Mouse (Mus musculus): ENCODE measurements around the gene Gm3776. TPM values are rescaled to one million over a fixed set of nuclear protein-coding genes. Genes with fewer than 3 reads are reported as not detected.
"Not testable (repeated sequence)": the region's sequence is repeated elsewhere in the genome, so short reads cannot be mapped to it uniquely, and the experiment has no call there.

The Gm3776 gene
- not detected for total RNA-seq (2021)

GRCm38 (mm10) chr9:78256914-78257313 is at the start of gene Gm3776:
Gene Gm3776, plus strand, starts transcription at chr9:78257129.
- DNase-seq; intact Hi-C loops (cut with DNase I): not testable (repeated sequence)

GRCm38 (mm10) chr9:78208956-78209355 is 48.0 kb upstream of the Gm3776 start:
- intact Hi-C loops (cut with DNase I), result no loop called here
- no peak for DNase-seq

GRCm38 (mm10) chr9:78210079-78210478 is 46.9 kb upstream of the Gm3776 start:
- intact Hi-C loops (cut with DNase I), result no loop called here
- no peak for DNase-seq

- DNase-seq, result no peak
- intact Hi-C loops (cut with DNase I), result no loop called here
Observed at GRCm38 (mm10) chr9:78210821-78211220, 46.1 kb upstream of the Gm3776 start.

- no peak for DNase-seq
- intact Hi-C loops (cut with DNase I), result no loop called here
Observed at GRCm38 (mm10) chr9:78211521-78211920, 45.4 kb upstream of the Gm3776 start.

- peak; percentile 52 to 60 for DNase-seq
- intact Hi-C loops (cut with DNase I), result no loop called here
Observed at GRCm38 (mm10) chr9:78212341-78213049, 44.4 kb upstream of the Gm3776 start.

GRCm38 (mm10) chr9:78217074-78217473 is 39.9 kb upstream of the Gm3776 start:
- DNase-seq, result no peak
- intact Hi-C loops (cut with DNase I), result no loop called here

GRCm38 (mm10) chr9:78222616-78223015 is 34.3 kb upstream of the Gm3776 start:
- intact Hi-C loops (cut with DNase I), result no loop called here
- DNase-seq, result no peak

GRCm38 (mm10) chr9:78223221-78223902 is 33.6 kb upstream of the Gm3776 start:
- no peak for DNase-seq
- intact Hi-C loops (cut with DNase I), result no loop called here

GRCm38 (mm10) chr9:78224418-78224817 is 32.5 kb upstream of the Gm3776 start:
- intact Hi-C loops (cut with DNase I), result no loop called here
- no peak for DNase-seq

GRCm38 (mm10) chr9:78225304-78225703 is 31.6 kb upstream of the Gm3776 start:
- intact Hi-C loops (cut with DNase I), result no loop called here
- no peak for DNase-seq

GRCm38 (mm10) chr9:78228122-78228521 is 28.8 kb upstream of the Gm3776 start:
- intact Hi-C loops (cut with DNase I), result no loop called here
- no peak for DNase-seq

GRCm38 (mm10) chr9:78229658-78230057 is 27.3 kb upstream of the Gm3776 start:
- intact Hi-C loops (cut with DNase I), result not testable (repeated sequence)
- DNase-seq, result peak in 1 of 2 experiments; percentile 28

- intact Hi-C loops (cut with DNase I); DNase-seq: not testable (repeated sequence)
Observed at GRCm38 (mm10) chr9:78230461-78230860, 26.5 kb upstream of the Gm3776 start, which contains the start of gene Gsta1. Gene Gsta1, plus strand, starts transcription at chr9:78230656.

- intact Hi-C loops (cut with DNase I); DNase-seq: not testable (repeated sequence)
Observed at GRCm38 (mm10) chr9:78233121-78233695, 23.7 kb upstream of the Gm3776 start.

GRCm38 (mm10) chr9:78255683-78256470 is 1.1 kb upstream of the Gm3776 start:
- intact Hi-C loops (cut with DNase I), result not testable (repeated sequence)
- peak; percentile 12 to 21 for DNase-seq

GRCm38 (mm10) chr9:78259688-78260087 is 2.8 kb downstream of the Gm3776 start:
- DNase-seq, result peak; percentile 45 to 57
- intact Hi-C loops (cut with DNase I), result not testable (repeated sequence)

- intact Hi-C loops (cut with DNase I); DNase-seq: not testable (repeated sequence)
Observed at GRCm38 (mm10) chr9:78270945-78271344, 14.0 kb downstream of the Gm3776 start.

GRCm38 (mm10) chr9:78282002-78282711 is 25.2 kb downstream of the Gm3776 start:
- DNase-seq, result peak; percentile 5 to 9
- intact Hi-C loops (cut with DNase I), result not testable (repeated sequence)

GRCm38 (mm10) chr9:78289063-78289462 is 32.1 kb downstream of the Gm3776 start:
- DNase-seq; intact Hi-C loops (cut with DNase I): not testable (repeated sequence)
